Mouse (Mus musculus) ES-Bruce4 (cell line): ENCODE measurements around the gene Ubap2l. TPM values are rescaled to one million over a fixed set of nuclear protein-coding genes. Genes with fewer than 3 reads are reported as not detected.
A peak's percentile ranks its signal among the peaks of the same experiment; 100 is the strongest.

Experiments
- H3K27ac ChIP-seq: 2 replicates; pipeline ENCODE4 v1.5.1; 2012; ENCODE audit warnings: low read length, inconsistent platforms; ENCODE audit not compliant: insufficient read depth
- H3K27me3 ChIP-seq: 2 replicates; pipeline ENCODE4 v1.6.1; 2012; ENCODE audit warnings: mild to moderate bottlenecking, low read length, inconsistent platforms; ENCODE audit not compliant: control insufficient read depth, poor library complexity, insufficient read depth, severe bottlenecking
- H3K36me3 ChIP-seq: 2 replicates; pipeline ENCODE4 v1.6.1; 2012; ENCODE audit warnings: inconsistent platforms, mild to moderate bottlenecking, low read length, moderate library complexity; ENCODE audit not compliant: control insufficient read depth, poor library complexity, insufficient read depth, severe bottlenecking
- H3K4me1 ChIP-seq: one replicate; pipeline ENCODE4 v1.8.1; 2011; ENCODE audit warnings: low read length; ENCODE audit not compliant: control insufficient read depth, insufficient read depth
- H3K4me3 ChIP-seq: 2 replicates; pipeline ENCODE4 v1.5.1; 2011; ENCODE audit warnings: low read depth, mild to moderate bottlenecking, low read length
- H3K9ac ChIP-seq: 2 replicates; pipeline ENCODE4 v1.6.1; 2012; ENCODE audit warnings: low read depth, mild to moderate bottlenecking, inconsistent platforms; ENCODE audit not compliant: poor library complexity, severe bottlenecking
- H3K9me3 ChIP-seq: replicated peaks from 2 replicates; pipeline ENCODE4 v1.6.1; 2012; ENCODE audit warnings: mild to moderate bottlenecking, low read length, inconsistent platforms; ENCODE audit not compliant: control insufficient read depth, poor library complexity, insufficient read depth, severe bottlenecking
- CTCF ChIP-seq: IDR thresholded peaks from one replicate; pipeline ENCODE4 v1.8.1; 2011; ENCODE audit warnings: low read depth, low read length
- EP300 ChIP-seq: IDR thresholded peaks from 2 replicates; pipeline ENCODE4 v1.6.1; 2011; ENCODE audit warnings: low read depth, low read length; ENCODE audit not compliant: insufficient read depth
- POLR2A ChIP-seq: IDR thresholded peaks from one replicate; pipeline ENCODE4 v1.8.1; 2011; ENCODE audit warnings: low read length; ENCODE audit not compliant: insufficient read depth
- polyA plus RNA-seq: library from polyadenylated mRNA; stranded (reverse); fragments of >200 nt; gene quantifications from 2 replicates; pipeline ENCODE4 v1.2.4, GENCODE M21; 2011; ENCODE audit warnings: low read depth; ENCODE audit not compliant: missing spikeins, insufficient read depth, insufficient read length

The Ubap2l gene
- polyA plus RNA-seq, 1 experiment, result 432 TPM

DNA sequence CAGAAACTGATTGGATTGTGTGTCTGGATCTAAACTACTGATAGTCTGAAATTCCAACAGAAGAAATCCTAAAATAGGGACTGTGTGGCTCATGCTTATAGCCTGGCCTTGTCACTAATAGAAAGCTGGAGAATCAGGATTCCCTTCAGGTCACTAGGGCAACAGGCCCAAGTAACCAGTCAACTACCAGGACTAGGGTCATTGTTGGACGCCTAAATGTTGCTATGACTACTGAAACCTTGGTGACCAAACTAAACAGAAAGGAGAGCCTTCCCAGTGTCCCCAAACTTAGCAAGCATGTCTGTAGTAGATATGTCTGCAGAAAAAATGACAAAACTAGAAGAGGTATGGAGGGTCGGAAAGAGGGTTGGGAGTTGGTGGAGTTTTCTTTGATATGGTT lies 10.1 kb upstream of the Ubap2l start:
- Histone ChIP-seq H3K27ac (no peak overlapping the region), H3K27me3 (no peaks in the 10 kb centered on the region), H3K9me3 (no peaks in the 10 kb centered on the region), H3K9ac (no peak overlapping the region), H3K36me3 (peaks cover 32% of the 10 kb centered on the region), H3K4me1 (no peaks in the 10 kb centered on the region), H3K4me3 (no peak overlapping the region)
- no peak for TF ChIP-seq CTCF
- no peak for TF ChIP-seq POLR2A
- no peak for TF ChIP-seq EP300

GRCm38 (mm10) chr3:90061549-90061948 lies 9.1 kb upstream of the Ubap2l start:
- TF ChIP-seq POLR2A (no peak), EP300 (no peak), CTCF (no peak)
- H3K27me3 ChIP-seq, result no peaks in the 10 kb centered on the region
- peaks cover 41% of the 10 kb centered on the region for H3K36me3 ChIP-seq

DNA sequence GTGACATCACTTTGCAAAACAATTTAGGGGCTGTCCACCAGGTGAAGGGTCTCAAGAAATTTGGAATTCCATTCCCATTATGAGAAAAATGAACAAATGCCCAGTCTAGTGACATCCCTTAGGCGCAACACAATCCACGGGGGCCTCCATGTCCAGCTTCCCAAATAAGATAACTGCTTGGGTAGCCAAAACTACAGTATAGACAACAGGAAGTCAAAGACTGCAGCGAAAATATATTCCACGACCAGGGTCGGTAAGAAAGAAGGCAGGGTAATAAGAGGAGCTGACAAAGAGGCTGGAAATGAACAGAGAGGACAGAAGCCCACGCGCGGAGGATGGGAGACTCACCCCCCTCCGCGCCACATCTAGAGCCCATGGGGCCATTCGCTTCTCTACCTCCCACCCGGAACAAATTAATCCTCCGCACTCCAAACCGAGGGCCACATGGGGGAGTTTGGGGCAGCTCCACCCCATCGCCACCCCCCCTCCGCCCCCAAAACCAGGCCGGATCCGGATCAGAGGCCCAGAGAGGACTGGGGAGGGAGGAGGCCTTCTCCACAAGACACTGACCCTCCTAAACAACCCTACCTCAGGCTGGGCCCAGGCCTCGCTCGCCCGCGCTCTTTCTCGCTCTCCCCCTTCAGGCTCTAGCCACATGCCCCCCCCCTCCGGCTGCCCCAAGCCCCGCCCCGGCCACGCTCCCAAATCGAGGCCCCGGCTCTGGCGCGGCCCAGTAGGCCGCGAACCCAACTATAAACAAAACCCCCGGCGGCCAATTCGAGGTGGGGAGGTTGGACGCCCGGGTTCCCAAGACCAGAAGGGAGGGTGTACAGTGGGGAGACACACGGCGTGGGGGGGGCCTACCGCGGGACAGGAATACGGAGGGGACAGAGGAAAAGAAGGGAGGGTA lies 732 bp downstream of the Ubap2l start, which contains the start of gene 4933434E20Rik:
Gene 4933434E20Rik (plus strand): TSS at position 196 of the 910 bp plus-strand sequence.
- no peaks in the 10 kb centered on the region for H3K9me3 ChIP-seq
- H3K9ac ChIP-seq, result peak within 1 kb of the TSS; percentile 98
- H3K4me1 ChIP-seq, result no peaks in the 10 kb centered on the region
- peak within 1 kb of the TSS; percentile 46 for H3K27ac ChIP-seq
- no peaks in the 10 kb centered on the region for H3K27me3 ChIP-seq
- H3K4me3 ChIP-seq, result peak within 1 kb of the TSS; percentile 87
- TF ChIP-seq POLR2A (no peak), EP300 (no peak), CTCF (no peak)
- peaks cover 34% of the 10 kb centered on the region for H3K36me3 ChIP-seq

More at GRCm38 (mm10) chr3:90061549-90061948, 9.1 kb upstream of the Ubap2l start:
- Histone ChIP-seq H3K4me1 (no peaks in the 10 kb centered on the region), H3K4me3 (no peak overlapping the region), H3K9ac (no peak overlapping the region), H3K27ac (no peak overlapping the region; the same call in 1 of the 2 replicates), H3K9me3 (no peaks in the 10 kb centered on the region)

DNA sequence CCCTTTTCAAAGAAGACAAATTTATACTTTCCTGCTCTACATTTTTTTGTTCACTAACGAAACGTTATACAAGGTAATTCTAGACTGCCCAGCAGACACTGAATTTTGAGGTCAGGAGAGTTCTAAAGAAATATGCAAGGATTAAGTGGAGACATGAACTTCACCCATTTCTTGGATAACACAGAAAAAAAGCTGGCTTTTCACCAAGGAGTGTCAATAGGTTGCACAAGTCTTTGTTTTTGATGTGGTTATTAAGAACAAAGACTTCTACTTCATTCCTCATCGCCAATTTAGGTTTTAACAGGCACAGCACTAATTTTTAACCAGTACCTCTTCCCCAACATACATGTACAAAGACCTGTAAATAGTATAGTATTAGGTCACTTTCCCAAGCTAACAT lies 2.7 kb downstream of the Ubap2l start:
- Histone ChIP-seq H3K27ac (no peak overlapping the region), H3K36me3 (peaks cover 31% of the 10 kb centered on the region), H3K4me1 (no peaks in the 10 kb centered on the region), H3K4me3 (no peak overlapping the region), H3K9ac (no peak overlapping the region), H3K27me3 (no peaks in the 10 kb centered on the region), H3K9me3 (no peaks in the 10 kb centered on the region)
- TF ChIP-seq EP300 (no peak), CTCF (no peak), POLR2A (no peak)

- H3K27me3 ChIP-seq, result no peaks in the 10 kb centered on the region
Observed at GRCm38 (mm10) chr3:90036263-90036662, 16.2 kb downstream of the Ubap2l start.

GRCm38 (mm10) chr3:90034653-90035052 lies 17.8 kb downstream of the Ubap2l start:
- no peaks in the 10 kb centered on the region for H3K4me1 ChIP-seq
- H3K9ac ChIP-seq, result no peak overlapping the region
- H3K27ac ChIP-seq, result no peak overlapping the region
- TF ChIP-seq POLR2A (no peak), EP300 (no peak), CTCF (no peak)
- H3K4me3 ChIP-seq, result no peak overlapping the region
- no peaks in the 10 kb centered on the region for H3K27me3 ChIP-seq
- H3K9me3 ChIP-seq, result no peaks in the 10 kb centered on the region
- H3K36me3 ChIP-seq, result peaks cover 70% of the 10 kb centered on the region

More at GRCm38 (mm10) chr3:90036263-90036662, 16.2 kb downstream of the Ubap2l start:
- H3K36me3 ChIP-seq, result peaks cover 71% of the 10 kb centered on the region
- H3K9ac ChIP-seq, result no peak overlapping the region
- TF ChIP-seq CTCF (no peak), EP300 (no peak), POLR2A (no peak)
- H3K9me3 ChIP-seq, result no peaks in the 10 kb centered on the region
- H3K4me3 ChIP-seq, result no peak overlapping the region
- H3K27ac ChIP-seq, result no peak overlapping the region
- H3K4me1 ChIP-seq, result no peaks in the 10 kb centered on the region
